7 mouse cellular contexts compared by ENCODE assay signal in genomic region chr3:87920270-87920943, GRCm38 (mm10). TPM values are rescaled to one million over a fixed set of nuclear protein-coding genes. Genes with fewer than 3 reads are reported as not detected.
DNase-seq lines count a peak whose midpoint lies in the region; ATAC-seq and TF ChIP-seq lines count a peak whose summit lies in the region.

No protein-coding gene starts in this region.

- H3K4me3 ChIP-seq in lung, postnatal 0 days (ENCODE audit: low read depth, low read length) = peak overlapping the region; percentile 59
- H3K4me3 ChIP-seq in forebrain, embryonic 13.5 days = peak overlapping the region; percentile 72
- H3K4me3 ChIP-seq in limb, embryonic 14.5 days (replicated peaks; ENCODE audit: low read length) = peak overlapping the region; percentile 70
- H3K4me3 ChIP-seq in stomach, embryonic 16.5 days (replicated peaks; ENCODE audit: low read length) = peak overlapping the region; percentile 78

- H3K9ac ChIP-seq in lung, postnatal 0 days (replicated peaks; ENCODE audit: low read depth) = no peak overlapping the region
- H3K9ac ChIP-seq in forebrain, embryonic 13.5 days = peak overlapping the region; percentile 78; the same call in 1 of the 2 replicates
- peak overlapping the region; percentile 74 for H3K9ac ChIP-seq in limb, embryonic 14.5 days (ENCODE audit: low read depth, low read length, severe bottlenecking)
- H3K9ac ChIP-seq in stomach, embryonic 16.5 days (ENCODE audit: low read length) = no peak overlapping the region

- peak overlapping the region; percentile 87; the same call in 1 of the 2 replicates for H3K27ac ChIP-seq in lung, postnatal 0 days (ENCODE audit: low read length)
- no peak overlapping the region for H3K27ac ChIP-seq in forebrain, embryonic 13.5 days
- H3K27ac ChIP-seq in limb, embryonic 14.5 days (replicated peaks; ENCODE audit: low read depth, low read length) = no peak overlapping the region
- no peak overlapping the region for H3K27ac ChIP-seq in stomach, embryonic 16.5 days (ENCODE audit: low read length)

- no peak for TF ChIP-seq EP300 in lung, postnatal 0 days (IDR thresholded peaks at IDR 0.05)

- peak; percentile 42 for TF ChIP-seq CTCF in lung, postnatal 0 days (IDR thresholded peaks at IDR 0.05)

- no peak for ATAC-seq in lung, postnatal 0 days
- ATAC-seq in forebrain, embryonic 13.5 days = no peak
- ATAC-seq in limb, embryonic 14.5 days (ENCODE audit: low FRiP score, low read depth) = no peak
- ATAC-seq in stomach, embryonic 16.5 days (ENCODE audit: insufficient read depth, low FRiP score) = no peak

- peaks cover 21% of the 10 kb centered on the region for H3K36me3 ChIP-seq in lung, postnatal 0 days (ENCODE audit: insufficient read depth, low read length)
- peaks cover 60% of the 10 kb centered on the region for H3K36me3 ChIP-seq in forebrain, embryonic 13.5 days (ENCODE audit: poor library complexity, severe bottlenecking)
- peaks cover 52% of the 10 kb centered on the region for H3K36me3 ChIP-seq in limb, embryonic 14.5 days (ENCODE audit: control insufficient read depth, insufficient read depth, low read length)
- peaks cover 37% of the 10 kb centered on the region for H3K36me3 ChIP-seq in stomach, embryonic 16.5 days (ENCODE audit: control insufficient read depth, insufficient read depth, low read length)

- H3K9me3 ChIP-seq in lung, postnatal 0 days (ENCODE audit: low read length) = no peaks in the 10 kb centered on the region
- H3K9me3 ChIP-seq in forebrain, embryonic 13.5 days (replicated peaks) = no peaks in the 10 kb centered on the region
- H3K9me3 ChIP-seq in limb, embryonic 14.5 days (ENCODE audit: control insufficient read depth, low read length) = no peaks in the 10 kb centered on the region
- H3K9me3 ChIP-seq in stomach, embryonic 16.5 days (replicated peaks; ENCODE audit: control insufficient read depth, low read length) = no peaks in the 10 kb centered on the region

- no peak for TF ChIP-seq POLR2A in limb, embryonic 14.5 days (IDR thresholded peaks at IDR 0.05; ENCODE audit: borderline replicate concordance, extremely low read depth, insufficient read depth, insufficient read length)

- H3K27me3 ChIP-seq in lung, postnatal 0 days (replicated peaks; ENCODE audit: insufficient read depth, low read length) = no peaks in the 10 kb centered on the region
- H3K27me3 ChIP-seq in forebrain, embryonic 13.5 days = no peaks in the 10 kb centered on the region
- no peaks in the 10 kb centered on the region for H3K27me3 ChIP-seq in limb, embryonic 14.5 days (ENCODE audit: control insufficient read depth, insufficient read depth, low read length)
- H3K27me3 ChIP-seq in stomach, embryonic 16.5 days (ENCODE audit: control insufficient read depth, insufficient read depth, low read length) = no peaks in the 10 kb centered on the region

- H3K4me1 ChIP-seq in lung, postnatal 0 days (ENCODE audit: insufficient read depth, low read depth, low read length) = no peaks in the 10 kb centered on the region
- H3K4me1 ChIP-seq in forebrain, embryonic 13.5 days = peaks cover 13% of the 10 kb centered on the region
- H3K4me1 ChIP-seq in limb, embryonic 14.5 days (ENCODE audit: control insufficient read depth, insufficient read depth, low read length) = peaks cover 4% of the 10 kb centered on the region; the same call in 1 of the 2 replicates
- H3K4me1 ChIP-seq in stomach, embryonic 16.5 days (ENCODE audit: control insufficient read depth, insufficient read depth, low read length) = peaks cover 4% of the 10 kb centered on the region; the same call in 1 of the 2 replicates

- peak; percentile 4 for DNase-seq in lung, postnatal 0 days (ENCODE audit: low spot score)
- no peak for DNase-seq in lung, postnatal 10 days
- DNase-seq in limb, embryonic 14.5 days (ENCODE audit: low spot score) = no peak
- no peak for DNase-seq in frontal cortex, postnatal 25 days (ENCODE audit: low spot score in 2 of 2)
- DNase-seq in layer of hippocampus, adult 9-10 months (ENCODE audit: low spot score) = no peak

- 63% methylated on average over 9 of the region's 9 CpGs for WGBS in lung, postnatal 0 days
- WGBS in forebrain, embryonic 13.5 days = 66% methylated on average over 9 of the region's 9 CpGs
- 69% methylated on average over 9 of the region's 9 CpGs for WGBS in limb, embryonic 14.5 days
- WGBS in stomach, embryonic 16.5 days = 66% methylated on average over 9 of the region's 9 CpGs

- H3K4me2 ChIP-seq in lung, postnatal 0 days (replicated peaks; ENCODE audit: low read depth, low read length) = peak overlapping the region; percentile 65
- H3K4me2 ChIP-seq in forebrain, embryonic 13.5 days = peak overlapping the region; percentile 91
- peak overlapping the region; percentile 79 for H3K4me2 ChIP-seq in limb, embryonic 14.5 days (replicated peaks; ENCODE audit: low read depth, low read length, severe bottlenecking)
- H3K4me2 ChIP-seq in stomach, embryonic 16.5 days (ENCODE audit: low read depth, low read length) = peak overlapping the region; percentile 75

RNA-seq across cellular contexts. Expression of gene Mrpl24, which starts 1.1 kb away (rescaled TPM):
- 61.6 and 66.6 TPM in 2 replicates for polyA plus RNA-seq in lung, postnatal 0 days (2015; fragmentation: Nextera tagmentation; extraction: Ambion mirVana)
- 70.2 and 77.2 TPM in 2 replicates for polyA plus RNA-seq in forebrain, embryonic 13.5 days (2015; fragmentation: Nextera tagmentation; extraction: Ambion mirVana)
- 88.6 and 124 TPM in 2 replicates for polyA plus RNA-seq in limb, embryonic 14.5 days (2012; rRNA removed)
- 66.2 and 75.7 TPM in 2 replicates for polyA plus RNA-seq in limb, embryonic 14.5 days (2014; fragmentation: Nextera tagmentation; extraction: Ambion mirVana)
- 66.2 and 77.2 TPM in 2 replicates for polyA plus RNA-seq in stomach, embryonic 16.5 days (2015; fragmentation: Nextera tagmentation; extraction: Ambion mirVana)

RNA-seq across cellular contexts. Expression of gene Isg20l2, which starts 9.7 kb away (rescaled TPM):
- polyA plus RNA-seq in lung, postnatal 0 days (2015; fragmentation: Nextera tagmentation; extraction: Ambion mirVana) = 22.5 and 24.9 TPM in 2 replicates
- polyA plus RNA-seq in forebrain, embryonic 13.5 days (2015; fragmentation: Nextera tagmentation; extraction: Ambion mirVana) = 61.8 and 63.0 TPM in 2 replicates
- 35.7 and 39.7 TPM in 2 replicates for polyA plus RNA-seq in limb, embryonic 14.5 days (2012; rRNA removed)
- 26.7 and 27.0 TPM in 2 replicates for polyA plus RNA-seq in limb, embryonic 14.5 days (2014; fragmentation: Nextera tagmentation; extraction: Ambion mirVana)
- 40.8 and 41.5 TPM in 2 replicates for polyA plus RNA-seq in stomach, embryonic 16.5 days (2015; fragmentation: Nextera tagmentation; extraction: Ambion mirVana)

RNA-seq across cellular contexts. Expression of gene Rrnad1, which starts 10.1 kb away (rescaled TPM):
- 10.8 and 11.2 TPM in 2 replicates for polyA plus RNA-seq in lung, postnatal 0 days (2015; fragmentation: Nextera tagmentation; extraction: Ambion mirVana)
- 20.7 and 22.7 TPM in 2 replicates for polyA plus RNA-seq in forebrain, embryonic 13.5 days (2015; fragmentation: Nextera tagmentation; extraction: Ambion mirVana)
- 53.6 and 61.8 TPM in 2 replicates for polyA plus RNA-seq in limb, embryonic 14.5 days (2012; rRNA removed)
- polyA plus RNA-seq in limb, embryonic 14.5 days (2014; fragmentation: Nextera tagmentation; extraction: Ambion mirVana) = 15.6 and 18.7 TPM in 2 replicates
- 19.8 and 20.3 TPM in 2 replicates for polyA plus RNA-seq in stomach, embryonic 16.5 days (2015; fragmentation: Nextera tagmentation; extraction: Ambion mirVana)

RNA-seq across cellular contexts. Expression of gene Hdgf, which starts 14.3 kb away (rescaled TPM):
- polyA plus RNA-seq in lung, postnatal 0 days (2015; fragmentation: Nextera tagmentation; extraction: Ambion mirVana) = 186 and 199 TPM in 2 replicates
- 106 and 147 TPM in 2 replicates for polyA plus RNA-seq in forebrain, embryonic 13.5 days (2015; fragmentation: Nextera tagmentation; extraction: Ambion mirVana)
- 160 and 203 TPM in 2 replicates for polyA plus RNA-seq in limb, embryonic 14.5 days (2012; rRNA removed)
- 260 and 268 TPM in 2 replicates for polyA plus RNA-seq in limb, embryonic 14.5 days (2014; fragmentation: Nextera tagmentation; extraction: Ambion mirVana)
- polyA plus RNA-seq in stomach, embryonic 16.5 days (2015; fragmentation: Nextera tagmentation; extraction: Ambion mirVana) = 82.1 and 83.1 TPM in 2 replicates

RNA-seq across cellular contexts. Expression of gene Crabp2, which starts 28.1 kb away (rescaled TPM):
- 0.21 and 0.38 TPM in 2 replicates for polyA plus RNA-seq in lung, postnatal 0 days (2015; fragmentation: Nextera tagmentation; extraction: Ambion mirVana)
- polyA plus RNA-seq in forebrain, embryonic 13.5 days (2015; fragmentation: Nextera tagmentation; extraction: Ambion mirVana) = 67.1 and 89.5 TPM in 2 replicates
- polyA plus RNA-seq in limb, embryonic 14.5 days (2012; rRNA removed) = 176 and 192 TPM in 2 replicates
- polyA plus RNA-seq in limb, embryonic 14.5 days (2014; fragmentation: Nextera tagmentation; extraction: Ambion mirVana) = 267 and 331 TPM in 2 replicates
- polyA plus RNA-seq in stomach, embryonic 16.5 days (2015; fragmentation: Nextera tagmentation; extraction: Ambion mirVana) = 29.4 and 43.3 TPM in 2 replicates

Comparison
In these comparisons a context has a peak if more than half of its experiments do, and no peak if none do; other contexts are left out.
1. H3K9ac ChIP-seq: peak in forebrain, embryonic 13.5 days (single experiment) and limb, embryonic 14.5 days (single experiment); none in lung, postnatal 0 days (single experiment) and stomach, embryonic 16.5 days (single experiment).
2. Peak in every context shown above with its lines, with median percentiles within 50 percentile points of each other: H3K4me2 ChIP-seq and H3K4me3 ChIP-seq.